Comparison of ENCODE assay signal across 15 mouse cellular contexts in genomic region chr16:14130796-14131195, GRCm38 (mm10).
"Had no signal": no experiment of that assay in that cellular context is flagged by ENCODE, and none has a peak within 500 bp of the region (broad histone marks: within the 10 kb centered on the region; RNA-seq: fewer than 3 reads in every experiment).

No protein-coding gene starts in this region.

- H3K4me1 ChIP-seq: intestine, embryonic 15.5 days; limb, embryonic 10.5 days; limb, embryonic 13.5 days; liver, embryonic 12.5 days; liver, embryonic 15.5 days; lung, embryonic 15.5 days had no signal

- H3K27me3 ChIP-seq: intestine, embryonic 15.5 days; limb, embryonic 13.5 days; liver, embryonic 12.5 days; liver, embryonic 15.5 days; lung, embryonic 15.5 days had no signal

- DNase-seq: liver; lung, postnatal 10 days; midbrain, embryonic 14.5 days; thymus, adult 2 months; thymus, postnatal 14 days; thymus, postnatal 4 days had no signal

- H3K4me2 ChIP-seq: intestine, embryonic 15.5 days; limb, embryonic 13.5 days; liver, embryonic 12.5 days; liver, embryonic 15.5 days; lung, embryonic 15.5 days; midbrain, embryonic 11.5 days had no signal

- ATAC-seq: intestine, embryonic 15.5 days; liver, embryonic 12.5 days had no signal

- H3K9me3 ChIP-seq: intestine, embryonic 15.5 days; limb, embryonic 10.5 days; limb, embryonic 13.5 days; liver, embryonic 12.5 days; liver, embryonic 15.5 days; lung, embryonic 15.5 days had no signal

- H3K9ac ChIP-seq: intestine, embryonic 15.5 days; limb, embryonic 13.5 days; liver, embryonic 12.5 days; liver, embryonic 15.5 days; lung, embryonic 15.5 days had no signal

- H3K4me3 ChIP-seq: intestine, embryonic 15.5 days; limb, embryonic 10.5 days; limb, embryonic 13.5 days; liver, embryonic 12.5 days; liver, embryonic 15.5 days; lung, embryonic 15.5 days had no signal

- H3K27ac ChIP-seq: intestine, embryonic 15.5 days; kidney, postnatal 0 days; limb, embryonic 10.5 days; limb, embryonic 13.5 days; liver, embryonic 12.5 days; liver, embryonic 15.5 days; lung, embryonic 15.5 days; stomach, postnatal 0 days had no signal
